Mouse (Mus musculus) spleen, postnatal 10 days (tissue): ENCODE data around the gene Gen1.

Experiments
- DNase-seq, 2 experiments: peaks; one replicate each; pipeline ENCODE4 v3.0.0; 2021 to 2022; ENCODE audit warnings: low spot score in 2 of 2

The Gen1 gene

DNA sequence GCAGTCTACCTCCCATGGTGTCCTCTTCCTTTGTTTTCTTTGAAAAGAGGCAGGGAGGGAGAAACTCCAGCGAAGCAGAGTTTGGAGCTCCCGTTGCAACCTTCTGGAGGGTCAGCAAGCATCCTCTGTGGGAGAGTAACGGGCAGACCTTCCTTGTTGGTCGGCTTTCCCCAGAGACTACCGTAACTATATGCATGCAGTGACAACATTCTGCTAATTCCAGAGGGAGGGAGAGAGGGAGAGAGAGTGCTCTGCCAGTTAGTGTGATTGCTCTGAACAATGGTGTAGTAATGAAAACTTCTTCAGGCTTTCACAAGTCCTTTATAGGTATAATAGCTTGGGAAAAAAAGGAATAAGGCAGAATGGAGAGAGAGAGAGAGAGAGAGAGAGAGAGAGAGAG is 40.9 kb downstream of the Gen1 start:
- no peak for DNase-seq

DNA sequence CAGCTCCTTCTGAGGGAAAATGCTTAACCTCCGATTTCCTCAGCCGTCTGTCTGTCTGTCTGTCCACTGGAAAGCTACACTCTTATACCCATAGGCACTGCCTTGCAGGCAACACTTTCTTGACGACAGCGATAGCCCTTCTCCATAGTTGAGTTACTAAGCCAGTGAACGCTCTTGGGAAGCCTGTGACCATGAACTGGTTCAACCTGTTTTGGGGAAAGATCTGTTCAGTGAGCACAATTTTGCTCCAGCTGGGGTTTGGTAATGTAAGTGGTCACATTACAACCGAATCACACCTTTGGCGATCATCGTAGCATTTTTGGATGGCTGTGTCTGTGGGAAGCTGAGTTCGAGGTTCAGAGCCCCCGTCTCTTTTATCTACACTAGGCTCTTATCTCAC is 42.5 kb downstream of the Gen1 start:
- DNase-seq = no peak

DNA sequence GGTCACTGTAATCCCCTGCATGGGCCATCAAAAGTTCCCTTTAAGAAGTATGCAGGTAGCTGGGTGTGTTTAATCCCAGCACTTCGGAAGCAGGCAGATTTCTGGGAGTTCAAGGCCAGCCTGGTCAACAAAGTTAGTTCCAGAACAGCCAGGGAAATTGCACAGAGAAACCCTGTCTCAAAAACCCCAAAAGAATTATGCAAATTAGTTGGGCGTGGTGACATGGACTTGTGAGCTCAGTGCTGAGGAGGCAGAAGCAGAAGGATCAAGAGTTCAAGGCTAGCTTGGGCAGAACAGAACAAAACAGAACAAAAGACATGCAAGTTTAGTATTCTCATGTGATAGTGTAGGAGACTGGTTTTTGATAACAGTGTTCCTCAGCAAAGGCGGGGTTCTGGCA is 43.0 kb downstream of the Gen1 start:
- no peak for DNase-seq

DNA sequence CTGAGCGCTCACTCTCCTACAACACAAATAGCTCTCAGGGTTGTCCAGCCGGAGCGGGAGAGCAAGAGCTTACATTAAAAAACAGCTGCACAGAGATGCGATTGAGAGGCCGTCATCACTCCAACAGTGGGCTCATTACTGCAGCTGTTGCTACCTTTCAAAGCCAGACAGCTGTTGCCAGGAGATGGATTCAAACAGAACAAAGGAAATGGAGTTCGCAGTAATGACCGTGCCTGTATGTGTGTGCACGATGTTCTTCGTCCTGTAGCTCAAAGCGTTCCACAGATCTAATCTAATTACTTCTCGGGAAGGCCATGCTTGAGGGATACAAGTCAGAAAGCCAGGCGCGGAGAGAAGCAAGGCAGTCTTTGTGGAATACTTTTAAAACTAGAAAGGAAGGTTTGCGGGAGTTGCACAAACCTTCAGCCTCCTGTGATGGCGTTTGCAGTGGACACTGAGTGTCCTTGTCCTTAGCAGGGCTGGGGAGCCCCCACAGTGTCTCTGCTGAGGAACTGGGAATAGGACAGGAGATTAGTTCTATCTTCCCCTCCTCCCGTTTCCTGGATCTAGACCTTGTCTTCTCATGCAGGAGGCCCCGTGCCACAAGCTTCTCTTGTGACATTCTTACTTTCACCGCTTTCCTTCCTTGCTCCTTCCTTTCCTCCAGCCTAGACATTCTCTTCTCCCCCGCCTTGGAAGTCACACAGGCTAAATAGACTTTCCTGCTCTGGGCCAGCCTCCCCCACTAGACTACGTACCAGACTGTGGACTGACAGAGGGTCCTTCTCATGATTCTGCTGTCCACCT is 43.9 kb downstream of the Gen1 start:
- DNase-seq = no peak

DNA sequence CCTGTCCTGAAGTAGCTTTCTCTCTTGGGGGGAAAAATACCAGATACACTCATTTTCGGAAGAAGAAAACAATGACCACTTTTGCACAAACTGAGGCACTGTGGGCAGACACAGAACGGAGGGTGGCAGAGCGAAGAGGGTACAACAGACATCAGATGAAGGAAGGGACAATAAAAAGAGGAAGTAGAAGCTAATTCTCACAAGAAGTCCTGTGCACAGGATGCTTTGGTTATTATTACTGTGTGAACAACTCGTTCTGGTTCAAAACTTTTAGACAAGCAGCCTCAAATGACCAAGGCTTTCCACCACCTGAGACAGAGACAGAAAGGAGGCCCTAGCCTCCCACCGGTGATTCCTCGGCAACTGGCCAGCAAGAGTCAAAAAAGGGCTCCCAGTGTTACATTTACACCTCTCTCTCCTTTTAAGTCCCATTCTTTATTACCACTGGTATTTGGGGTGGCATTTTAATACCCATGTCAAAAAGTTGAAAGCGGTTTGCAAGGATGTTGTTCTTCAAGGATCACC is 47.8 kb downstream of the Gen1 start:
- DNase-seq = no peak

DNA sequence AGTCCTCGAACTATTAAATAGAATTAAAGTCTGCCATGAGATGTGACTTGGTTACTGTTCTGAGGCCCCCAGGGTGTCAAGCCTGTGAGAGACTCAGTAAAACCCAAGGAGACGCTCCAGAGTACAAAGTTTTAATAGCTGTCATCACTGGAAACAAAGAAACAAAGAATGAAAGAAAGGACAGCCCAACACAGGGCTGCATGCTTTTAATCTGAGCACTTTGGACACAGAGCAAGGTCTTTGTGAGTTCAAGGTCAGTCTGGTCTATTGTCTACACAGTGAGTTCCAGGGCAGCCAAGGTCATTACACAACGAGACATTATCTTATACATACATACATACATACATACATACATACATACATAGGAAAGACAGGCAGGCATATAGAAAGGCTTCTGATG is 49.1 kb downstream of the Gen1 start:
- DNase-seq = no peak

DNA sequence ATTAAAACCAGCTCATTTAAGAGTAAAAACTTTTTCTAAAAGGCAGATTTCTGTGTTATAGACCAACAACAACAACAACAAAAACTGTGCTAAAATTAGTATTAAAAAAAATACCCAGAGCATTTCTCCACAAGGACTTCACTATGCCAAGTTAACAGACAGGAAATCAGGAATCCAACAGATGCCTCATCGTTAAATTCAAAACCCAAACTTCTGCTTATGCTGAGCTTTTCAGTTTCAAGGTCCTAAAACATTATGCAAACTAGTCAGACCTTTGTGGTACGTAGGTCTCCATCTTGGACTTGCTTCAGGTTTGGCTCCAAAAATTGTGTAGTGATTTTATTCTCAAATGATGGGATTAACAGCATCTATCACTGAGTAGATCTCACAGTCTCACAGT is 50.0 kb downstream of the Gen1 start:
- DNase-seq = no peak

DNA sequence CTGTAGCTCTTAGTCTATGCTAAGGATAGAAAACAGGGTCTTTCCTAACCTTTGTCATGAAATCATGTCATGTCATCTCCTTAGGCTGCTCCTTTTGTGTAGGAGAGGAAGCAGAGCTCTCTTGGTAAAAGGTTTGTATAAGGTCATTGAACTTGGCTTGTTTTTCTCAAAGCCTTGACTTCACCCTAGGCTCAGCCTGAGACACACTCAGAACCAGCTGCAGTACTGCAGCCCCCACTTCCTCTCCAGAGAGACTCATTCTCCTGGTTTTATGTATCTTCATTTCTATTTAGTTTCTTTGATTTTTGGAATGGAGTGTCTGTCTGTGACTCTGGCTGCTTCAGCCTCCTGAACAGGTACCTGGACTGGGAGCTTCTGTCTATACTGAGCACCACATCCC is 50.8 kb downstream of the Gen1 start:
- DNase-seq = no peak

DNA sequence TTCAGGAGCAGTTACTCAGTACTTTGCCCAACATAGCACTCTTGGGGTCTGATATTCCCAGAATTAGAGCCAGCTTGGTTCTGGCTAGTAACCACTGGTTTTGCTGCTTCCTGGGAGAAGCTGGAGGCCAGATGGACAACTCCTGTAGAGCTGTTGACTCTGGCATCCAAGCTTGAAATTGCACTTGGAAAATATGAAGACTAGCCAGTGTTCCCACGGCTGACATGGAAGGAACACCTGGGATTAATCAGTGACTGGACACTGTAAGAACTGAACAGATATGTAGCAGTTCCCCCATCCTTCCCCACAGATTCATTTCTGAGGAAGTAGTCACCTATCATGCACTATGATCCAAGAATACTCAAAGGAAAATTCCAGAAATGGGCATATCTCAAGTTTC is 52.7 kb downstream of the Gen1 start:
- no peak for DNase-seq

DNA sequence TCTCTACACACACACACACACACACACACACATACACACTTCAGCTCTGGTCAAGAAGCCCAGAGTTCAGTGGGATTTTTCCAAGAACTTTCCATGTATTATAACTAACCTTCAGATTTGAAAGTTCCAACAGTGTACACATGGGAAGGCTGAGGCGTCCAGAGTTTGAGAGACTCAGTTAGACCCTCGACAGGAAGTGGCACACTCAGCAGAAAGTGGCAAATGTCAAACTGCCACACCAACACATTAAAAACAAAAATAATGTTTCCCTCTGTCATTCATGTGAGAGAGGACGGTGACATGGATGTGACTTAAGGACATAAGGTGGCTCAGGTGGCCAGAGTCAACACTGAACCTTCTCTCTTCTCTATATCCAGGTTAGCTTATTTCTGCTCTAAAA is 55.2 kb downstream of the Gen1 start:
- no peak for DNase-seq

DNA sequence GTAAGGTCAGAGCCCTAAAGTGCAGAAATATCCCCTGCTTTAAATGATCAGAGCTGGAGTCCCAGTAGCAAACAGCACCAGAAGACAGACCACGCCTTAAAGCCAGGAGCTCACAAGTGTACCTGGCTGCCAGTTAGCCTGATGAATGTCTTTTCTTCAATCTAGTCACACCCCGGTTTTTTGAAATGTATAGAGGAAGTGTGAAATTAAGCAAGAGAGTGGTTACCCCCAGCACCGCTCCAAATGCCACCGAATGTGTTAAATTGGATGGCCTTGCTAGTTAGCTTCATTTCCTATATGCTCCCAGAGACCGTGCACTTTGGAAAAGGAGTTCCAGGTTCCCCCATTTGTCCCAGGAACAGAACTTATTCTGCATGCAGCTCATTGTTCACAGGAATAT is 56.0 kb downstream of the Gen1 start:
- no peak for DNase-seq

DNA sequence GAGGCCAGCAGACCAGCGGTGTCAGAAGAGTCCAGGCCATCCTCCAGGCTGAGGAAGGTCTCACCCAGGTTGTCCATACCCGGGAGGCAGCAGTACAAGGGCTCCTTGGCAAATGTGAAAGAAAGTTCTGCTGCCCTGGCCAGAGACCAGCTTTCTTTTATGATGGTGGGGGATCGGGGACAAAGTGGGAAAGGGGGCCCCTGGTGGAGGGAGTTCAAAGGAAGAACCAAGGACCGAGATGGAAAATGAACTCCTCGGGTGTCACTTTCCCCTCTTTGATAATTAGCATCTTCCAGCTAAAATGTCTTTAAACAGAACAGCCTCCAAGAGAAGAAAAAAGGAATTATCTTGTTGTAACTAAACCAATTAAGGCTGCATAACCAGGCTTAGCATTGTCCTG is 56.7 kb downstream of the Gen1 start, which contains the start of gene Msgn1:
Msgn1 (minus strand) TSS at position 101 of the 400 bp plus-strand sequence.
- DNase-seq = no peak

DNA sequence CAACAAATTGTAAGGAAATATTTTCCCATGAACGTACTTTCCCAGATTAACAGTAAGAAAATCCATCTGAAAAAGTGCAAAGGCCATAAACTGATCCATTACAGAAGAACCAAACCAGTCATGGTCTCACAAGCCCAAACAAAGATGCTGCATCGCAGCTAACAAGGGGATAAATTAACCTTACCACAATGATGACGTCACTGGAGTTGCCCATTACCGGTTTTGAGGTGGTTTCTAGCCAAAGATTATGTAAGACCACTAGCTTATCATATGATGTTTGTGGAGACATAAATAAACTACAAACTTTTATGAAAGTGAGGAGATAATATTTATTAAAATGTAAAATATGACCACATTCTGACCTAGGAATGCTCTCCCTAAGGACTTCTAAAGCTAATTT is 59.3 kb downstream of the Gen1 start:
- no peak for DNase-seq

DNA sequence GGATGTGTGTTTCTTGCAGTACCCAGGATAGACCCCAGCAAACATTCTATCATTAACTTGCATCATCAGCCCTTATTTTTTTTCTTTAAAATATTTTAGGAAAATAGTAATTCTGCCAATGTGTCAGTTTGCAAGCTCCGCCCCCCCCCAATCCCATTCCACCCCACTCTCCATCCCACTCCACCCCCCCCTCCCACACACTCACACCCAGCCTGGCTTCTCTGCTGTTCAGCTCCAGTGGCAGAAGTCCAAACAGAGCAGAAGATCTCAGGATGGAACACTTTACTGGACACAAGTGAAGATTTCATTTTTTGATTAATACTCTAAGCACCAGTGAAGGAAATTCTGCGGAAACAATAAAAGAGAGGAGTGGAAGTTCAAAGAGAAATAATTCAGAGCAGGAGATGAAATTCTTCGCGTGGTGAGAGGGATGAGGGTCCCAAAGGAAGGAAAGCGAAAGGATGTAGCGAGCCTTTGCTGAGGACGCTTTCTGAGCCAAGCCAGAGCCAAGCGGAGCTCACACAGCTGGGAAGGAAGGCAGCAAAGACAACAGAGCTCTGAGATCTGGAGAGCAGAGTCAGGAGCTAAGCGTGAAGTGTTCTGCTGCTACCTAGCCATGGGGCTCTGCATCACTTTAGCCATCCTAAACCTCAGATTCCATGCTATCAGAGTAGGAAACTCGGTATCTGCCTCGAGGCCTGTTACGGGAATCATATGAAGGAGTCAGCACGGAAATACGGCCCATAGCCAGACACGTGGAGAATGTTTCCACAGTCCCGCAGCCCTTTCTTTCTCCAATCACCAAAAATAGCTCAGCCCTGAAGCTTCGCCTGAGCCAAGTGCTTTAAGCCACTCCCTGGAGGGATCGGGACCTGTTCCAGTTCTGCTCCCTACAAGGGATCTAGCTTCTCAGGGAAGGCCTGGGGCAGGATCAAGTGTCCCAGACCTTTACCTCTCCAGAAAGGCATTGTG is 61.6 kb downstream of the Gen1 start:
- no peak for DNase-seq

DNA sequence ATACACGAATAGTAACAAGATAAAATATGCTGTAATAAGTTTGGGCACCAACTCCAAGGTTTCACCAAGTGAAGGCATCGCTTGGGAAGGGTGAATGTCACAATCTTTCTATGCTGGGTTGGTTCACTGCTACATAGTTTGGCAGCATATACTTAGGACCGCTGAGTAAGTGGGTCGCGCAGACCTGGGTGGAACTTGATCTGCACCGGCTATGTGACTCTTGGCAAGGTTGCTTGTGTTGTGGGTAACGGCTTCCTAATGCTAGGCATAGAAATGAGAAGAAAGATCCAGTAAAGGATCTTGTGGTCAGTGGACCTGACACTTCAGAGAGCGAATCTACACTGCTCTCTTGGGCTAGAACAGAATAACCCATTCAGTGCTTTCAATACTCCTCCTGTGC is 63.1 kb downstream of the Gen1 start:
- no peak for DNase-seq

DNA sequence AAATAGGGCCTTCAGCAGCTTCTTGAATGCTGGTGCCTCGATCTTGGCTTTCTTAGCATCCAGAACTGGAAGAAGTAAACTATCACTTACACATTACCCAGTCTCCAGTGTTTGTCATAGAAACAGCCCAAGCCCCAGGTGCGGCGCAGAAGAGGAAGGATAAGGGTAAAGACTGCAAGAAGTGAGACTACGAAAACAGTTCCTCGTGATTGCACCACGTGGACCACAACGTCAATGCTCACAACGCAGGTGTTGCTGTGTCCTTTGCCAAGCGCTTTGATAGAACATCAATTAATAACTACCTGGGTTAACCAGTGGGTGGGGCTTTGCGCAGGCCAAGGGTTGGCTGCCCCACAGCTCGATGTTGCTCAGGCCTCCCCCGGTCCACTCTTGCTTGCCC is 64.9 kb downstream of the Gen1 start:
- no peak for DNase-seq

DNA sequence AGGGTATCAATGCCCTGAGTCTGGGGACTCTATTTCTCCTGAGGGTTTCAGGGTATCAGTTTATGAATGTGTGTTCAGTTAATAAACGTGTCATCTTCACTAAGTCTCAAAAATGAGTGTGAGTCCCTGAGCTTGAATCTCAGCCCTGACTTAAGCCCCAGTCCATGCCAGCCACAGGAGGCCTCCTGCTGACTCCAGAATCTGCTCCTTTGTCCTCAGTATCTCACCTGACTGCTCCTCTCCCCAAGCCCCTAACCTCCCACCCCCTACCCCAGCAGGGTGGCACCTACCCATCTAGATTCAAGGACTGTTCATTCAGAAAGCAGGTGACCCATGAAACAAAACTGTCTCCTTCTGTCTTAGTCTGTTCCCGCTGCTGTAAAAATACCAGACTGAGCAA is 67.0 kb downstream of the Gen1 start:
- no peak for DNase-seq

DNA sequence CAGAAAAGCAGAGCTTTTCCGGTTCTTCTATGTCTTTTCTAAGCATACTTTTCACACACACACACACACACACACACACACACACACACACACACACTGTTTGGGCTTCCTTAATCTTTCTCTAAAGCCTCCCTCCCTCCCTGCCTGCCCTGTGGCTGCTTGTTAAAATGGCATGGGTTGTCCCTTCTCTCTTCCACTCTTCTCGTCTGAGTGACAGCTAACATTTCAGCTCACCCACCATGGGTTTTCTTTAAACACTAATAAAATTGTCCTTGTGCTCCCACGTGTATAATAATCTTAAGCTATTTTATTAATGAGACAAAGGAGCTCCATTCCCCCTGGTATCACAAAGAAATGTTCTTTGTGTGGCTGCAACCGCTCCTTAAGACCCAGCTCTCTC is 67.6 kb downstream of the Gen1 start:
- no peak for DNase-seq

DNA sequence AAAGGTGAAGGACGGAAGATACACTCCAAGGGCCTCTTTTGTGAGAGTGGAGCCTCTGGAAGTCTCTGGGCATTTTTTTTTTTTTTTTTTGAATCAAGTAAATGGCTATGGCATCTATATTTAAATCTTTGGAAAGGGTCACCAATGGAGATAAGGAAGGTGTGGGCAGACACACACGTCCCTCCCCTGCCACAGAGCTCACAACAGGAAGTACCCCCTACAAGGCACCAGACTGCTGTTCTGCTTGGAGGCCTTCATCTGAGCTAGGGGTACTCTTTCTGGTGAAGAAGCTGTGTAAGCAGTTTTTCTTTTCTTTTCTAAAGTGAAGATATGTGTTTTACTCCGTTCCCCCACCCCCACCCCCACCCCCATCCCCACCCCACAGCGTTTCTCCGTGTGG is 68.8 kb downstream of the Gen1 start:
- no peak for DNase-seq

DNA sequence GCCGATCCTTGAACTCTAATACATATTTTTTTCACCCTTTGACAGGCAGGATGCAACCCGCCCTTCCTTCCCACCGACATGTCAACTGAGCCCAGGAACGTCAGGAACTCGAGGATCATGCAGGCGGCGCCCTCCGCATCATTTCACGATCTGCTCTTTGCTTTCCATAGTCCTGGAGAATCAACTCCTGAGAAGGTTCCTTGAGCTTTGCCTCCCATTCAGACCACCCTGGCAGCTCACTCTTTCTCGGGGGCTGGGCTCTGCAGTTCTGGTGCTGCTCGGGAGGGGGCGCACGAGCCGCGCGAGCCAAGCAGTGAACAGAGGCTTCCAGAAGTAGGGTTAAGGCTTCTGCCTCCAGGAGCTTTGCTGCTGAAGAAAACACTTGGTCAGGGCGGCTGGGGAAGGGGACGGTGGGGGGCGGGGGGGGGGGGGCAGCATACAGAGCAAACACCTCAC is 69.4 kb downstream of the Gen1 start:
- DNase-seq = peak; percentile 73 to 79

DNA sequence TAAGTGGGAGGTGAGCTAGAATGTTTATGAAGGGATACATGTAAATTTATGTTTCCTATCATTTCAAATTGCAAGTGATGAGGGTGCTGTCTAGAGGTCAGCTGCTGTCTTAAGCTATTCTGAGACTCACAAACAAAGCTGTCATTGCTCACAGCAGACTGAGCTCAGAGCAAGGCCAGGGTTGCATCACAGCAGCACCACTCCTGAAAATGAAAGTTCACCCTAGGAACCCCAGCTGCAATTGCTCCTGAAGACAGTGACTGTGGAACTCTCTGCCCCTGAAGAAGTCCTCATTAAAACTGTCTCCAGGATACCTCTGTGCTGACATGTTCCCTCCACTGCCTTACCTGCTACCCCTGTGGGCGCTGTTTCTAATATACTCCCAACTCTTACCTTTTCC is 70.6 kb downstream of the Gen1 start:
- no peak for DNase-seq
